Mouse (Mus musculus) stomach, embryonic 15.5 days (tissue): ENCODE measurements around the gene Gbp3. TPM values are rescaled to one million over a fixed set of nuclear protein-coding genes. Genes with fewer than 3 reads are reported as not detected.
"Not testable (repeated sequence)": the region's sequence is repeated elsewhere in the genome, so short reads cannot be mapped to it uniquely, and the experiment has no call there.

Source experiments
- ATAC-seq: fragments of 200-750 bp; cut with Nextera tagmentation; 2 replicates; pipeline ENCODE4 v1.8.0; 2017; ENCODE audit warnings: low read depth, moderate number of reproducible peaks, moderate TSS enrichment; ENCODE audit not compliant: insufficient read depth, low FRiP score
- H3K27ac ChIP-seq: fragments of 300-500 bp; sonication (generic); 2 replicates; pipeline ENCODE4 v1.5.1; 2015; ENCODE audit warnings: mild to moderate bottlenecking, inconsistent platforms
- H3K27me3 ChIP-seq: fragments of 300-500 bp; sonication (generic); replicated peaks from 2 replicates; pipeline ENCODE4 v1.6.1; 2015; ENCODE audit warnings: inconsistent platforms
- H3K36me3 ChIP-seq: fragments of 300-500 bp; sonication (generic); 2 replicates; pipeline ENCODE4 v1.6.1; 2015; ENCODE audit warnings: inconsistent platforms
- H3K4me1 ChIP-seq: fragments of 300-500 bp; sonication (generic); 2 replicates; pipeline ENCODE4 v1.6.1; 2015; ENCODE audit warnings: inconsistent platforms
- H3K4me2 ChIP-seq: fragments of 300-500 bp; sonication (generic); 2 replicates; pipeline ENCODE4 v1.6.1; 2015; ENCODE audit warnings: mild to moderate bottlenecking, inconsistent platforms
- H3K4me3 ChIP-seq: fragments of 300-500 bp; sonication (generic); replicated peaks from 2 replicates; pipeline ENCODE4 v1.5.1; 2015; ENCODE audit warnings: inconsistent platforms
- H3K9ac ChIP-seq: fragments of 300-500 bp; sonication (generic); 2 replicates; pipeline ENCODE4 v1.6.1; 2015; ENCODE audit warnings: inconsistent platforms
- H3K9me3 ChIP-seq: fragments of 300-500 bp; sonication (generic); 2 replicates; pipeline ENCODE4 v1.6.1; 2016; ENCODE audit warnings: inconsistent platforms
- WGBS: fragments of 180-500 bp; shearing (Covaris S2); methylation state at CpG from one replicate; pipeline ENCODE4 v1.1.7; 2015; 5-methylcytosine and 5-hydroxymethylcytosine counted together
- polyA plus RNA-seq: library from polyadenylated mRNA; unstranded; fragments of >200 nt; fragmentation: Nextera tagmentation; extraction: Ambion mirVana; gene quantifications from 2 replicates; pipeline ENCODE4 v1.2.1, GENCODE M21; 2015

Gbp3 gene
- polyA plus RNA-seq = 1.6 and 2.2 TPM in 2 replicates

DNA sequence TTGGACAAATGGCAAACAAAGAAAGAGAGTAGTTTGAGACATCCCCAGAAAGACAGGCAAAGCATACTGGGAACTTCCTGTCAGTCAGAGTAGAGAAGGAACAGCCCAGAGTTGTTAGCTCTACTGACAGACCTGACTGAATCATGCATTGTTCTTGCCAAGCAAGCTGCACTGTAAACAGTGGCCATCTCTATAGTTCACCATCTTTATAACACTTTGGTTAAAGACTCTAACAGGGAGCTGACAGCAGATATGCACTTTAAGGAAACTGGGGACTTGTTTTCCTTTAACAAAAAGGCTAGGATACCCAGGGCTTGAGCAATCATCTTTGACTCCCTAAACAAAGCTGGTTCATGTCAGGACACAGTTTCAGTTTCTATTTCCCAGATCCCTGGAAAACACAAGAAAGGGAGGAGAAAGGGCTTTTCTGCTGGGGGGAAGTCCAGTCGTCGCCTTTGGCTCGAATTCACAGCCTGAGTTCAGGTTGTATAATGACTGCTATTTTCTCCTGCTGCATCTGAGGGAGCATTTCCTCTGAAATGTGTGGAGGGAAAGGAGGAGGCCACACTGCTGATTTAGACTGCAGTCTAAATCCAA lies at the start of gene Gbp3:
Gbp3 (plus strand) TSS at position 395 of the 597 bp plus-strand sequence.
- Histone ChIP-seq H3K9ac (no peak within 1 kb of the TSS), H3K9me3 (no peaks in the 10 kb centered on the region), H3K4me2 (peak within 1 kb of the TSS; percentile 57), H3K27me3 (no peaks in the 10 kb centered on the region), H3K36me3 (no peaks in the 10 kb centered on the region), H3K4me3 (peak within 1 kb of the TSS; percentile 43), H3K27ac (peak within 1 kb of the TSS; percentile 57), H3K4me1 (peaks cover 6% of the 10 kb centered on the region; the same call in 1 of the 2 replicates)
- 24% methylated on average over 3 of the region's 3 CpGs for WGBS
- no peak for ATAC-seq

DNA sequence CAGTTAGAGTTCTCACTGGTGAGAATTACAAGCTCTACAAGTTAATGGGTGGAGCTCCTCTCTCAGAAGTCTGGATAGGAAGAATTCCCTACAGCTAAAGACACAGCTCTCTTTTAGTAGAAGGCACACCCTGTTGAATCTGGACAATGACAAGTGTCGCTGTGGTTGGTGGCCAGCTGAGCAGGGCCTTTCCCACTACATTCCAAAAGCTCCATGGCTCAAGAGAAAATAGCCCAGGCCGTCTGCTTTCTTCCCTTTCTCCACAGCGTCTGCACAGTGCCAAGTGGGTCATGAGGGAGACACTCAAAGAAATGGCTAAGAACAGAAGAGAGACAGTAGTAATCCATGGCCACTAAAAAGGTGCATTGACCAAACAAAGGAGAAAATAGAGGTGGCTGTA lies 31.7 kb upstream of the Gbp3 start:
- 88% methylated on average over 3 of the region's 3 CpGs for WGBS
- H3K27ac ChIP-seq = no peak overlapping the region
- no peaks in the 10 kb centered on the region for H3K36me3 ChIP-seq
- no peaks in the 10 kb centered on the region for H3K27me3 ChIP-seq
- H3K9ac ChIP-seq = no peak overlapping the region
- ATAC-seq = no peak
- no peaks in the 10 kb centered on the region for H3K4me1 ChIP-seq
- no peaks in the 10 kb centered on the region for H3K9me3 ChIP-seq
- H3K4me2 ChIP-seq = no peak overlapping the region
- no peak overlapping the region for H3K4me3 ChIP-seq

DNA sequence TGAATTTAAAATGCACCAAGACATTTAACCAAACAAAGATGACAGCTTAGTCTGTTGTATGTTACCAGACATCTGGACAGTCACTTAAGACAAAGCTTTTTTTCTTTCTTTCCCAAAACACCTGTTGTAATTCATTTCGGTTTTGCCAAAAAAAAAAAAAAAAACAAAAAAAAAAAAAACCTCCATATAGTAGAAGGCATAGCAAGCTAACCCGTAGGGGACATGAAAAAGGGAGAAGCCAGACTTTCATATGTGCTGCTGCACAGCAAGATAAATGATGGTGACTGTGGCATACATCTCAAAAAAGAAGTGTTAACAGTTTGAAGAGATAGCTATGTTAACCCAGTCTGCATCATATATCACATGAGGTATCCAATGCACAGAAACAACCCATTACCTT lies 30.2 kb upstream of the Gbp3 start:
- H3K9ac ChIP-seq = no peak overlapping the region
- 34% methylated on average over 2 of the region's 2 CpGs for WGBS

DNA sequence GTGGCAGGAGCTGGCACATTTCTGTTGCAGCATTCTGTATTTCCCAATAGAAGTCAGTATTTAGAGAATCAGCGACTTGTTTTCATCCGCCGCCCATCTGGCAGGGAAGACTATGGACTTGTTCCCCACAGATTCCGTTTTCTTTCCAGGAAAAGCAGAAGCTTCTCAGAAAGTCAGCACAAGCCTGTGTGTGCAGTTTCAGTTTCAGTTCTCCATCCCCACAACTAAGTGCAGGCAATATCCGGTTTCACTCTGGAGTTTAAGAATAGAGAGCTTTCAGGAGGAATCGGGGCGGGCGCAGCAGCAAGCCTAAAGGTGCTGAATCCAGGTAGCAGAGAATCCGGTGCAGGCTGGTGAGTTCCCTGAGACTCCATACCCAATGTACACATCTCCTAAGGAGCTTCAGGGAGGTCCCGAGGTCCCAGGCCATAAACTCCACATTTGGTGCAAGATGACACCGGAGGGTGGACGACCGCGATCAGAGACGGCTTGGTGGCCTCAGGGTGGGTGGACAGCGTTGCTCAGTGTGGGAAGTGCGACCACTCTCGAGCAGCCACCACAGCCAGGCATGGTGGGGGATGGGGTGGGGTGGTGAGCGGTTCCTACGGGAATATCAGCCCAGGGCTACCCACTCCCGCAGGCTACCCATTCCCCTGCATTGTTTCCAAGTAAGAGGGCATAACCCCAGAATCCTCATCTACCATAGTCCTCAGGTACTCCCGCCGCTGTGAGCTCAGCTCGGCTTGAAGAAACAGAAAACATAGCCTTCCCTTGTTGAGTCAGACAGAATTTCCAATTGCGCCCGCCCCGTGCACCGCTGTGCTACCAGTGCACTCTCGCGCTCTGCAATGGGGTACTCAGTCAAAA lies 29.5 kb upstream of the Gbp3 start, which contains the start of gene Gbp7:
Gbp7 (plus strand) TSS at position 256 of the 867 bp plus-strand sequence.
- no peaks in the 10 kb centered on the region for H3K4me1 ChIP-seq
- H3K9ac ChIP-seq = peak within 1 kb of the TSS; percentile 20; the same call in 1 of the 2 replicates
- H3K4me2 ChIP-seq = peak within 1 kb of the TSS; percentile 96
- H3K9me3 ChIP-seq = no peaks in the 10 kb centered on the region
- H3K27me3 ChIP-seq = no peaks in the 10 kb centered on the region
- no peaks in the 10 kb centered on the region for H3K36me3 ChIP-seq
- WGBS = 1% methylated on average over 30 of the region's 30 CpGs
- H3K27ac ChIP-seq = peak within 1 kb of the TSS; percentile 53
- peak; percentile 81; the same call in 1 of the 2 replicates for ATAC-seq
- H3K4me3 ChIP-seq = peak within 1 kb of the TSS; percentile 61

More for the DNA sequence above, 30.2 kb upstream of the Gbp3 start:
- H3K4me1 ChIP-seq = no peaks in the 10 kb centered on the region
- H3K4me3 ChIP-seq = peak overlapping the region; percentile 61
- no peaks in the 10 kb centered on the region for H3K36me3 ChIP-seq
- no peak for ATAC-seq
- H3K4me2 ChIP-seq = peak overlapping the region; percentile 96
- H3K27me3 ChIP-seq = no peaks in the 10 kb centered on the region
- no peaks in the 10 kb centered on the region for H3K9me3 ChIP-seq
- H3K27ac ChIP-seq = peak overlapping the region; percentile 53; the same call in 1 of the 2 replicates

DNA sequence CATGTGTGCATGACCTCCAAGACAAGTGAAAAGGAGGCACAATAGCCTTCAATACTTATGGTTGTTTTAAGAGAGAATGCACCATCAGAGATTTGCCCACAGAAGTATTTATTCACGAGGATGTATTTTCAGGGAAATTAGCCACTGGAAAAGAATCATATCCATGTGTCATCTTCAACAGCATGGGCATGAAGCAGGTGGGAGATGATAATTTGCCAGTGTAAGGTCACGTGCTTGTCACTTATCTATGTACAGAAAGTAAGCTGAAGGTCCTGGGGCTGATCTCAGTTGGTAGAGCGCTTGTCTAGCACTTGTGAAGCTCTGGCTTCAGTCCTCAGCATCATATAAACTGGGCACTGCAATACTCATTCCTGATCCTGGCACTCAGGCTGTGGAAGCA lies 28.2 kb upstream of the Gbp3 start:
- no peaks in the 10 kb centered on the region for H3K36me3 ChIP-seq
- H3K9me3 ChIP-seq = no peaks in the 10 kb centered on the region
- no peaks in the 10 kb centered on the region for H3K4me1 ChIP-seq
- WGBS = 90% methylated on average over 3 of the region's 3 CpGs
- no peak for ATAC-seq
- no peak overlapping the region for H3K4me3 ChIP-seq
- H3K9ac ChIP-seq = no peak overlapping the region
- H3K4me2 ChIP-seq = no peak overlapping the region
- H3K27ac ChIP-seq = no peak overlapping the region
- H3K27me3 ChIP-seq = no peaks in the 10 kb centered on the region

DNA sequence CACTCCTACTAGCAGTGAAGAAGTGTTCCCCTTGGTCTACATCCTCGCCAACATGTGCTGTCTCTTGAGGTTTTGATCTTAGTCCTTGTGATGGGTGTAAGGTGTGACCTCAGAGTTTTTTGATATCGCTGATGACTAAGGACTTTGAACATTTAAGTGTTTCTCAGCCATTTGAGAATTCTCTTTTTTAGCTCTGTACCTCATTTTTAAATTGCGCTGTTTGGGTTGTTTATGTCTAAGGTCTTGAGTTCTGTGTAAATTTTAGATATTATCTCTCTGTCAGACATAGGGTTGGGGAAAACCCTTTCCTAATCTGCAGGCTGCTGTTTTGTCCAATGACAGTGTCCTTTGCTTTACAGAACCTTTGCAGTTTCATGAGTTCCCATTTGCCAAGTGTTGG lies 26.6 kb upstream of the Gbp3 start:
- Histone ChIP-seq H3K27me3 (no peaks in the 10 kb centered on the region), H3K9me3 (no peaks in the 10 kb centered on the region), H3K4me2 (no peak overlapping the region), H3K27ac (no peak overlapping the region), H3K4me3 (no peak overlapping the region), H3K9ac (no peak overlapping the region), H3K36me3 (no peaks in the 10 kb centered on the region), H3K4me1 (no peaks in the 10 kb centered on the region)
- no peak for ATAC-seq
- WGBS = 90% methylated on average over 3 of the region's 3 CpGs

DNA sequence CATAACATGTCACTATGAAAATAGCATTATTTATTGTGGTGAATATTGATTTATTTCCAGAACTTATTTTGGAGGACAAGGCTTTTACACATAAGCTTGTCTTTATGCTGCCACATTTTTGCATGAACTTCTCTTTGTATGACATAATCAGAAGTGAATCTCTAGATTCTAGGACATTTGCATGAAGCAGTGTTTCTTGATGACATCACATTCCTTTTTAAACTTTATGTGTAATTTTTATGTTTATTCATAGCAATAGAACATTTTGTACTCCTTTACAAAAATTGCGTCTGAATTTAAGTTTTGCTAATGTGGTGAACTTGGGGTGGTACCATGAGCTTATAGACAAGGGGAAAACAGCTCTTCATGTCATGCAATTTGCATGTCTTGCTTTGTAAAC lies 24.2 kb upstream of the Gbp3 start:
- H3K4me1 ChIP-seq = no peaks in the 10 kb centered on the region
- no peak overlapping the region for H3K4me2 ChIP-seq
- no peak overlapping the region for H3K9ac ChIP-seq
- H3K9me3 ChIP-seq = no peaks in the 10 kb centered on the region
- no peaks in the 10 kb centered on the region for H3K36me3 ChIP-seq
- no peaks in the 10 kb centered on the region for H3K27me3 ChIP-seq
- no peak overlapping the region for H3K27ac ChIP-seq
- WGBS = 62% methylated on average over 1 of the region's 1 CpGs
- H3K4me3 ChIP-seq = no peak overlapping the region
- ATAC-seq = no peak

DNA sequence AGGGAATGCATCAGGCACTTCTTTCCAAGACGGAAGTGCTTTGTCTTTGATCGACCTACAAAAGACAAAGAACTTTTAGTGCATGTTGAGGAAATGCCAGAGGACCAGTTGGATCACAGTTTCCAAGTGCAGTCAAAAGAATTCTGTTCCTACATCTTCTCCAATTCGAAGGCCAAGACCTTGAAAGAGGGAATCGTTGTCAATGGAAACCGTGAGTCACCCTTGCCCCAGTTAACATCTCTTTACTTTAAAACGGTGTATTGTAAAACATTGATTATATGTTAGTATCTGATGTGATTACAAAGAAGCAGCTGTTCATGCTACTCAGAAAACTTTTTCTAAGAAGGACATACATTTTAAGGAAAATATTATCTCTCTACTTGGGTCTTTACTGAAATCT lies 18.4 kb upstream of the Gbp3 start:
- no peaks in the 10 kb centered on the region for H3K9me3 ChIP-seq
- H3K36me3 ChIP-seq = no peaks in the 10 kb centered on the region
- H3K4me3 ChIP-seq = no peak overlapping the region
- no peaks in the 10 kb centered on the region for H3K27me3 ChIP-seq
- H3K27ac ChIP-seq = no peak overlapping the region
- no peak overlapping the region for H3K4me2 ChIP-seq
- H3K4me1 ChIP-seq = no peaks in the 10 kb centered on the region
- no peak for ATAC-seq
- WGBS = 81% methylated on average over 6 of the region's 6 CpGs
- no peak overlapping the region for H3K9ac ChIP-seq

DNA sequence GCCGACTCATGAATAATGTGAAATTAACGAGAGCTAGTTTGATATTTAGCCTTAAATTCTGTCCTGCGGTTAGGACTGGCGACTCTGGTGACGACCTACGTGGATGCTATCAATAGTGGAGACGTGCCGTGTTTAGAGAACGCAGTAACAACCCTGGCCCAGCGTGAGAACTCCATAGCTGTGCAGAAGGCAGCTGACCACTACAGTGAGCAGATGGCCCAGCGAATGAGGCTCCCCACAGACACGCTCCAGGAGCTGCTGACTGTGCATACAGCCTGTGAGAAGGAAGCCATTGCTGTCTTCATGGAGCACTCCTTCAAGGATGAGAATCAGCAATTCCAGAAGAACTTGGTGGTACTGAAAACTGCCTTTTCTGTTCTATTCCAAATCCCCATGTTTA lies 17.1 kb upstream of the Gbp3 start:
- H3K4me1 ChIP-seq, H3K27me3 ChIP-seq, ATAC-seq, H3K9me3 ChIP-seq, H3K36me3 ChIP-seq, H3K9ac ChIP-seq, H3K4me3 ChIP-seq, H3K27ac ChIP-seq, H3K4me2 ChIP-seq: not testable (repeated sequence)
- 87% methylated on average over 12 of the region's 12 CpGs for WGBS

DNA sequence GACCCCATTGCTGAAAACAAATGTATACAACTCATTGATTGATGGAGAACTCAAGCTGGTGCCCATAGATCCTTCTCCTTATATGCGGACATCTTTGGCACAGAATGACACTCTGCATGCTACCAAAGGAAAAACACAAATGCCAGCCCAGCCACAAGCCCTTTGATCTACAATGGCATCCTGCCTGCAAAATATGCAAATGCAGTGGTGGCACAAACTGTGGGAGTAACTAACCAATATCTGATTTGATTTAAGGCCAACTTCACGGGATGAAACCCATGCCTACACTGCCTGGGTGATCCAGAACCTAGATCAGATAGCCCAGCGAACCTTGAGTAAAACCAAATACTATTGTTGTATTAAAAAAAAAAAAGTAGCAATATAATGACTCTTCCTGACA lies 13.1 kb upstream of the Gbp3 start:
- ATAC-seq = no peak
- Histone ChIP-seq H3K27me3 (no peaks in the 10 kb centered on the region), H3K9ac (no peak overlapping the region), H3K4me3 (no peak overlapping the region), H3K4me1 (no peaks in the 10 kb centered on the region), H3K4me2 (no peak overlapping the region), H3K9me3 (no peaks in the 10 kb centered on the region), H3K36me3 (no peaks in the 10 kb centered on the region), H3K27ac (no peak overlapping the region)
- 84% methylated on average over 3 of the region's 3 CpGs for WGBS

DNA sequence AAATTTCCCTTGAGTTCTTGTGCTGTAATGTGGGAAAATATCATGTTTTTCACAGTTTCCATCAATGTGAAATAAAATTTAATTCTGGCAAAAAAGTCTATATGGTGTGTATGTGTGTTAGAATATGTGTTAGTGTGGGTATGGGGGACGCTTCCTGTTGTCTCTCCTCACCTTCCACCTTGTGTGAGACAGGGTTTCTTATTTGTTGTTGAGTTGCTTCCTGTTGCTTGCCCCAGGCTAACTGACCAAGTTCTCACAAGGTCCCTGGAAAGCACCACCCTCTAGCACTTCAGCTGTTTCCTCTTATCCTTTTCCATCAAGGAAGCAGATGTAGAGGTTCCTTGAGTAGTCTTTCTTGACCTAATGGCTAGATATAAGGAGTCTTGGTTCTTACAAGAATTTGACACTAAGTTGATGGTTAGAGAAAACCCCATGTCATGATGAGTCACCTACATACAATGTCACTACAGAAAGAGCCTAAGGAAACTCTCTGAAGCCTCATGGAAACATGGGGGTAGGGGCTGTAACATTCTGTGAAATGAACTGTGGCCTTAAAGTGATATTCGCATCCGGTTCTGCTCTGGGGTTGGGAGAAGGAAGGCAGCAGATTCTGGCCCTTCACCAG lies 9.7 kb upstream of the Gbp3 start:
- no peaks in the 10 kb centered on the region for H3K9me3 ChIP-seq
- WGBS = 91% methylated on average over 3 of the region's 3 CpGs
- ATAC-seq = no peak

DNA sequence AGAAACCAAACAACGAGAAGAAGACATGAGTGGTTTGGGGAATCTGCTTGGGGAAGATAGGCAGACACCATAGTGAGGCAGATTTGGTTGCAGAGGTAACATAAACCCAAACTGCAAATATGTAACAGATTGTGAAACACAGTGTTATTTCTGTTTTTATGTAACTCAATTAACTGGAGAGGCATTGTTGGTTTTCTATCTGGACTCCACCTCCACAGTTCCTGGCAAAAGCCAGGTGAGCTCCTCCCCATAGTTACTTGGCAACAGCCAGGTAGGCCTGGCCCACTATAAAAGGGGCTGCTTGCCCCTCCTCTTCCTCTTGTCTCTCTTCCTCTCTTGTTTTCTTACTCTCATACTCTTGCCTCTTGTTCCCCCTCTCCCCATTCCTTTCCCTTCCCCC lies 5.2 kb upstream of the Gbp3 start:
- H3K36me3 ChIP-seq = no peaks in the 10 kb centered on the region
- H3K4me2 ChIP-seq = no peak overlapping the region
- H3K27ac ChIP-seq = no peak overlapping the region
- H3K9me3 ChIP-seq = no peaks in the 10 kb centered on the region
- no peaks in the 10 kb centered on the region for H3K27me3 ChIP-seq
- no peak for ATAC-seq
- H3K9ac ChIP-seq = no peak overlapping the region
- 71% methylated on average over 1 of the region's 1 CpGs for WGBS
- H3K4me3 ChIP-seq = no peak overlapping the region
- H3K4me1 ChIP-seq = peaks cover under 1% of the 10 kb centered on the region; the same call in 1 of the 2 replicates

More for the DNA sequence above, 9.7 kb upstream of the Gbp3 start:
- H3K4me3 ChIP-seq = no peak overlapping the region
- H3K27me3 ChIP-seq = no peaks in the 10 kb centered on the region
- H3K4me1 ChIP-seq = no peaks in the 10 kb centered on the region
- H3K9ac ChIP-seq = no peak overlapping the region
- no peaks in the 10 kb centered on the region for H3K36me3 ChIP-seq
- H3K4me2 ChIP-seq = no peak overlapping the region
- no peak overlapping the region for H3K27ac ChIP-seq
